Mouse (Mus musculus): ENCODE measurements at regions not wholly inside any gene's neighbourhood (a gene's known extent, or its start where the extent isn't known, plus 50 kb on each side); places are given as distances from the start of the nearest gene placed in this dataset.

- TF ChIP-seq CTCF (IDR thresholded peaks at IDR 0.05; ENCODE audit: low read depth) (no peak), EP300 (IDR thresholded peaks at IDR 0.05; ENCODE audit: low read depth) (no peak)
Observed at GRCm38 (mm10) chr9:84363478-84363877, 438.5 kb downstream of the Bckdhb start.

All from liver, postnatal 0 days (tissue).